Mouse (Mus musculus): ENCODE measurements at regions not wholly inside any gene's neighbourhood (a gene's known extent, or its start where the extent isn't known, plus 50 kb on each side); places are given as distances from the start of the nearest gene placed in this dataset.

DNA sequence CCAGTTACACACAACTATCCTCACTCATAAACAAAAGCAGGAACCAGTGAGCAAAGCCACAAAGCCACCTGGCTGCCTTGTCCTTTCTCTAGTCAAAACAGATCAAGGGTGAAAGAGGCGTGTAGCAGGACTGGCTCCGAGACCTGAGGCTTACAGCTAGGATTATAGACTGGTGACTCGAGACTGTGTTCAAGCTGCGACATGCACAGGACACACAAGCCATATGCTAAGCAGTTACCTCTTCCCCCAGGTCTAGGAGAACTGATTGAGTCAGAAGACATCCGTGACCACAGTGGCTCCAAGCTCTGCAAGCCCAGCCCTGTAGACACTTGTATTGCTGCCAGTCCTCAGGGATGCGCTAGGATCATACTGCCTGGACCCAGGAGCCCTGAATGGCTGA lies 50.4 kb upstream of the Spred2 start:
- no peak for TF ChIP-seq HCFC1 (IDR thresholded peaks at IDR 0.05; ENCODE audit: borderline replicate concordance, insufficient read depth, low read length)
- no peak for TF ChIP-seq CHD2 (IDR thresholded peaks at IDR 0.05; ENCODE audit: low read depth, low read length)
- no peak for TF ChIP-seq ZNF384 (IDR thresholded peaks at IDR 0.05; ENCODE audit: low read depth, low read length)
- TF ChIP-seq MAFK (IDR thresholded peaks at IDR 0.05; ENCODE audit: insufficient read depth, low read depth, low read length), result no peak
- TF ChIP-seq ZC3H11A (IDR thresholded peaks at IDR 0.05; ENCODE audit: borderline replicate concordance, low read depth, low read length), result no peak
- Histone ChIP-seq H3K9ac (ENCODE audit: insufficient read depth, low read depth, low read length, poor library complexity, severe bottlenecking) (no peak overlapping the region), H3K4me1 (ENCODE audit: control insufficient read depth in 2 of 2, insufficient read depth in 2 of 2, low read length in 2 of 2, poor library complexity in 1 of 2) (peaks cover 4 to 8% of the 10 kb centered on the region in 2 experiments; a peak in 1 of 4 replicates), H3K27ac (ENCODE audit: insufficient read depth, low read depth, low read length, poor library complexity, severe bottlenecking) (no peak overlapping the region), H3K9me3 (ENCODE audit: control insufficient read depth, insufficient read depth, low read depth, low read length) (no peaks in the 10 kb centered on the region), H3K36me3 (ENCODE audit: control insufficient read depth, insufficient read depth, low read length, poor library complexity, severe bottlenecking) (no peaks in the 10 kb centered on the region), H3K4me3 (ENCODE audit: insufficient read depth in 1 of 2, low read depth in 1 of 2, low read length in 2 of 2, poor library complexity in 1 of 2, severe bottlenecking in 1 of 2) (no peak overlapping the region)
- DNase-seq (ENCODE audit: low read depth, low spot score), result no peak
- in situ Hi-C loops (cut with MboI; ENCODE audit: low sequenced_read_pairs in 2 of 2, unreplicated experiment in 2 of 2), result no loop called here

Data from ES-E14 (cell line).